Mouse (Mus musculus) hindbrain, embryonic 13.5 days (tissue): Measurements from ENCODE around the gene Stard3. TPM values are rescaled to one million over a fixed set of nuclear protein-coding genes. Genes with fewer than 3 reads are reported as not detected.
A peak's percentile ranks its signal among the peaks of the same experiment; 100 is the strongest.

Experiments used
- ATAC-seq: fragments of 200-750 bp; cut with Nextera tagmentation; 2 replicates; pipeline ENCODE4 v1.8.0; 2017; ENCODE audit warnings: moderate TSS enrichment; ENCODE audit not compliant: low FRiP score
- H3K27ac ChIP-seq: fragments of 300-500 bp; sonication (generic); 2 replicates; pipeline ENCODE4 v1.5.1; 2015; ENCODE audit warnings: inconsistent platforms, mild to moderate bottlenecking, moderate library complexity
- H3K27me3 ChIP-seq: fragments of 300-500 bp; sonication (generic); 2 replicates; pipeline ENCODE4 v1.6.1; 2015; ENCODE audit warnings: mild to moderate bottlenecking, inconsistent platforms
- H3K36me3 ChIP-seq: fragments of 300-500 bp; sonication (generic); 2 replicates; pipeline ENCODE4 v1.6.1; 2015; ENCODE audit warnings: mild to moderate bottlenecking, inconsistent platforms
- H3K4me1 ChIP-seq: fragments of 300-500 bp; sonication (generic); replicated peaks from 2 replicates; pipeline ENCODE4 v1.6.1; 2015; ENCODE audit warnings: inconsistent platforms
- H3K4me2 ChIP-seq: fragments of 300-500 bp; sonication (generic); 2 replicates; pipeline ENCODE4 v1.6.1; 2015; ENCODE audit warnings: inconsistent platforms, mild to moderate bottlenecking, moderate library complexity
- H3K4me3 ChIP-seq: fragments of 300-500 bp; sonication (generic); 2 replicates; pipeline ENCODE4 v1.5.1; 2015; ENCODE audit warnings: mild to moderate bottlenecking, inconsistent platforms
- H3K9ac ChIP-seq: fragments of 300-500 bp; sonication (generic); 2 replicates; pipeline ENCODE4 v1.6.1; 2015; ENCODE audit warnings: mild to moderate bottlenecking, inconsistent platforms
- H3K9me3 ChIP-seq: fragments of 300-500 bp; sonication (generic); 2 replicates; pipeline ENCODE4 v1.6.1; 2016; ENCODE audit warnings: inconsistent platforms
- WGBS: fragments of 180-500 bp; shearing (Covaris S2); methylation state at CpG from one replicate; pipeline ENCODE4 v1.1.7; 2015; 5-methylcytosine and 5-hydroxymethylcytosine counted together
- polyA plus RNA-seq: library from polyadenylated mRNA; unstranded; fragments of >200 nt; fragmentation: Nextera tagmentation; extraction: Ambion mirVana; gene quantifications from 2 replicates; pipeline ENCODE4 v1.2.1, GENCODE M21; 2015

Stard3 gene
- polyA plus RNA-seq, 1 experiment from 2014 or later = 44.4 TPM

DNA sequence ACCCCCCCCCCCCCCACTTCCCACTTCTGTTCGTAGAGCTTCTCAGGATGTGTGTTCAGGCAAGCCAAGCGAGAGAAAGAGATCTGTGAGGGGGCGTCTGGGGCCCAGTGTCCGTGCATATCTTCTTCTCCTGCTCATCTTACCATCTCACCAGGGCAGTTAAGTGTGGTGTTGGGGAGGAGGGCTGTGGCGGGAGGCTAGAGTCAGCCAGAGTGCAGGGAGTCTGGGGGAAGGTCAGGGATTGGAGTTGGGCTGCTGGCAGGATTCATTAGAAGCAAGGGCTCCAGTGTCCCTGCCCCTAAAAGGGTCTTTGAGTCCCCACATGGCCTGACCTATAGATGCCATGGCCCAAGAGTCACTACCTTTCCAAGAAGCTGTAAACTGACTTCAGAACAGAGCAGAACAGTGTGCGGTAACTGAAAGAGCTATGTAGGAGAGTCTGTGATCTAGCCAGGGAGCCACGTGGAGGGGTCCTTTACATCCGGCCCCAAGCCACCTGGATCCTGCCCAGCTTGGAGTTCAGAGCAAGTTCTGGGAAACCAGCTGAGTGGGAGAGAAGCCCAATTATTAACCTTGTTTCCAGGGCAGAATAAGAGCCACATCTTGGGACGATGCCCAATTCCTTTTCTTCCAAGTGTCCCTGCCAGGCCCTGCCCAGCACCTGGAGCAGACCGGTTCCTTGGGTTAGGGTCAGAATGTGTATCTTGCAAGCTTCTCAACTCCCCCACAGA, 34.9 kb upstream of the Stard3 start:
- Histone ChIP-seq H3K4me2 (no peak overlapping the region), H3K4me3 (no peak overlapping the region), H3K9me3 (no peaks in the 10 kb centered on the region), H3K36me3 (no peaks in the 10 kb centered on the region), H3K27me3 (peaks cover 98% of the 10 kb centered on the region), H3K4me1 (peaks cover 48% of the 10 kb centered on the region), H3K27ac (0 out of 2 replicates have a peak overlapping the region, but pooled peaks have one; percentile 14), H3K9ac (no peak overlapping the region)
- no peak for ATAC-seq
- 1% methylated on average over 10 of the region's 10 CpGs for WGBS

DNA sequence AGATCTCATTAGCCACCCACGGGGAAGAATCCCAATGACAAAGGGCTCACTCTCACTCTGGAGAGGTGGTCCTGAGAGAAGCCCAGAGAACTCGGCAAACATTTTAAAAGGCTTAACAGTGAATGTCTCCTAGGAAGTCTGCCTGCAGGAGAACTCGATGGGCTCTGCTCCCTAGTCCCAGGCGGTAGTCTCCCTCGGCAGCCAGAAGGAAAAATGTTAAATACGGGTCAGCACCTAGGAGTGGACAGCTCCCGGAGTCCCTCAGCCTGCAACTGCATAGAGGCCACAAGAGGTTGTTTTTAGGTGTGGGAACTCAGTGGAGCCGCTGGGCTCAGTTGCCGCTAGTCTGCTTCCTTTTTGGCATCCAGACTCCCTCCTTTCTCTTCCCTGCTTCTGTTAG, 34.2 kb upstream of the Stard3 start:
- Histone ChIP-seq H3K4me2 (peak overlapping the region; percentile 51), H3K27me3 (peaks cover 97% of the 10 kb centered on the region), H3K9me3 (no peaks in the 10 kb centered on the region), H3K9ac (no peak overlapping the region), H3K27ac (peak overlapping the region; percentile 14; the same call in 1 of the 2 replicates), H3K4me3 (no peak overlapping the region), H3K4me1 (peaks cover 47% of the 10 kb centered on the region), H3K36me3 (no peaks in the 10 kb centered on the region)
- 2% methylated on average over 9 of the region's 9 CpGs for WGBS
- no peak for ATAC-seq

DNA sequence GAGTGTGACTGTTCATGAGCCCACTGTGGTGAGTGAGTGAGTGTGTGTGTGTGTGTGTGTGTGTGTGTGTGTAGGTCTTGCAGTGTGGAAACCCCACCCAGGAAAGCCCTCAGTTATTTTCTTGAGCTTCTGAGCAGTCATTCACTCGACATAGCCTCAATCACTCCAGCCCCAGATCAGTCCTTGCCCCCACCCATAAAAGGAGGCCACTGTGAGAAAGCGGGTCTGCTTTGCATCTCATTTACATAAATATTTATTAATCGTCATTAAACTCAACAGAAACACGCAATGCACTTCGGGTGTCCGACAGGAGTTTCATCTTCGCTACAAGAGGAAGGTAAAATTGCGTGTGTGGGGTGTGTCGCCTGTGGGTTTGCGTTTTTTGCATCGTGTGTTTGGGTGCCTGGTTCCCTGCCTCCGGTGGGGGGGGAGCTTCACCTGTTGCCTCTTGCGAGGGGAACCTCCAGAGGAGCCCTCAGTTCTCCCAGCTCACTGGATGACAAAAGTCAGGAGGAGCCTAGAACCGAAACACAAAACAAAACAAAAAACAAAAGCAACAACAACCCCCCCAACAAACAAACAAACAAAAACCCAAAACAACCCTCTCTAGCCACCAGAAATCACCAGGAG, 32.9 kb upstream of the Stard3 start:
- Histone ChIP-seq H3K27me3 (peaks cover 97% of the 10 kb centered on the region), H3K9ac (peak overlapping the region; percentile 73; the same call in 1 of the 2 replicates), H3K27ac (peak overlapping the region; percentile 52; the same call in 1 of the 2 replicates), H3K36me3 (no peaks in the 10 kb centered on the region), H3K4me3 (peak overlapping the region; percentile 45), H3K9me3 (no peaks in the 10 kb centered on the region), H3K4me1 (peaks cover 36% of the 10 kb centered on the region), H3K4me2 (peak overlapping the region; percentile 51)
- ATAC-seq = no peak
- whole genome bisulfite sequencing = 3% methylated on average over 14 of the region's 14 CpGs

DNA sequence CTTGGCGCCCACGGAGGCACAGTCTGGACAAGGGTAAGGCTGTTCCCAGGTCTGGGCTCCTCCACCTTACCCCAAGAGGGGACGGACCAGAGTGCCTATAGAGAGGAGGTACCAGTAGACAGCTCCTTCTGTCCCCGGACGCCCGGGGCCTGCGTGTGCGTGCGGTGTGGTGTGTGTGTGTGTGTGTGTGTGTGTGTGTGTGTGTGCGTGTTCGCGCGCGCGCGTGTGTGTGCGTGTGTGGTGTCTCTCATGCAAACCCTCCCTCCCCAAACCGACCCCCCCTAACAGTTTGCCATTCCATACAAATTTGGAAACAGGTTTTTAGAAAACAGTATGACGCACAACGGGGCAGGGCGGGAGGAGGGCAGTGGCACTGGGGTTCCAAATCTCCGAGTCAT, 32.3 kb upstream of the Stard3 start:
- Histone ChIP-seq H3K36me3 (no peaks in the 10 kb centered on the region), H3K9ac (peak overlapping the region; percentile 73), H3K4me2 (peak overlapping the region; percentile 51), H3K4me3 (peak overlapping the region; percentile 45), H3K9me3 (no peaks in the 10 kb centered on the region), H3K4me1 (peaks cover 35% of the 10 kb centered on the region), H3K27me3 (peaks cover 98% of the 10 kb centered on the region), H3K27ac (peak overlapping the region; percentile 52; the same call in 1 of the 2 replicates)
- no peak for ATAC-seq
- 3% methylated on average over 20 of the region's 22 CpGs for WGBS

DNA sequence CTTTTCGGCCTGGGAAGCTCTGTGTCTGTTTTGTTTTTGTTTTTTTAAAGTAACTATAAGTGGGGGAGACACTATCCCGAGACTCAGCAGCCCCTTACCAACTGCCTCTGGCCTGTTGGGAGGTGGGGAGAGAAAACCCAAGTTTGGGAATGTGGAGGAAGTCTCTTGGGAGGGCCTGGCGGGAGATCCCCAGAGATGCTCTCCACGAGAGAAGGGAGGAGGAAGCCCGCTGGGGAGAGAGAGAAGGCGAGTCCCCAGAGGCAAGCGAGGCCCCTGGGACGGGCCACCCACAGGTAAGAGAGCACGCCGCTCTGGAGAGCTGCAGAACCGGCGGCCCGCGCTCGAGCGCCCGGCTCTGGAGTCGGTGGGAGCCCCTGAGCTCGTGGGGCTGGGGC, 31.4 kb upstream of the Stard3 start:
- under 1% methylated on average over 19 of the region's 19 CpGs for WGBS
- no peaks in the 10 kb centered on the region for H3K9me3 ChIP-seq
- H3K36me3 ChIP-seq = no peaks in the 10 kb centered on the region
- peak overlapping the region; percentile 92 for H3K27ac ChIP-seq
- peak overlapping the region; percentile 73 for H3K9ac ChIP-seq
- H3K4me2 ChIP-seq = peak overlapping the region; percentile 51
- ATAC-seq = no peak
- H3K4me1 ChIP-seq = peaks cover 28% of the 10 kb centered on the region
- H3K4me3 ChIP-seq = peak overlapping the region; percentile 45
- H3K27me3 ChIP-seq = peaks cover 98% of the 10 kb centered on the region

DNA sequence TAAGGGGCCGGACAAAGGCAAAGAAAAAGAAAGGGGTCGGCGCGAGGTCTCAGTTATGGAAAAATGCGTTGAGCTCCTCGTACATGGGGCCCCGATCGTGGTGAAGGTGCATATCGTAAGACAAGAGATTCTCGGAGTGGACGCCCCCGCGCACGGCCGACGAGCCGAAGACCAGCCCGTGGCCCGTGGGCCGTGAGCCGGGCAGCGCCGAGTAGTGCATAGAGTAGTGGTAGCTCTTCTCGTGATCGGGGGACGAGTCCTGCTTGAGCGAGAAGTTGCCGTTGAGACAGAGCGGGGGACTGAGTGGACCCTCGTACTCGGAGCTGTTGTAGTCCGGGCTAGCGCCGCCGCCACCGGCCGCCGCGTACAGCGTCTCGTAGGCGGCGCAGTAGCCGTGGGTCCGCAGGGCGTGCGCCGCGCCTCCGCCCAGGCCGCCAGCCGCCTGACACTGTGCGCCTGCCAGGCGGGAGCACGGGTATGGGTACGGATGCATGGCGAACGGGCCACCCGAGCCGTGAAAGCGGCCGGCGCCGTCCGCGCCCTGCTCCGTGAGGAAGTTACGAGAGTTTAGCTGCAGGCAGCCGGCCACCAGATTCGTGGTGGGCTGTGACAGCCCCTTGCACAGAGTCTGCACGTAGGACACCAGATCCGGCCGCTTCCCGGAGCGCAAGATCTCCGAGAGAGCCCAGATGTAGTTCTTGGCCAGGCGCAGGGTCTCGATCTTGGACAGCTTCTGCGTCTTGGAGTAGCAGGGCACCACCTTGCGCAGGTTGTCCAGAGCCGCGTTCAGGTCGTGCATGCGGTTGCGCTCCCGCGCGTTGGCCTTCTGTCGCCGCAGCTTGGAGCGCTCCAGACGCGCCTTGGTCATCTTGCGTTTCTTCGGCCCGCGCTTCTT, 30.8 kb upstream of the Stard3 start:
- Histone ChIP-seq H3K27ac (peak overlapping the region; percentile 92), H3K4me2 (peak overlapping the region; percentile 51), H3K9ac (peak overlapping the region; percentile 73), H3K27me3 (peaks cover 98% of the 10 kb centered on the region), H3K4me1 (peaks cover 28% of the 10 kb centered on the region), H3K4me3 (peak overlapping the region; percentile 45), H3K9me3 (no peaks in the 10 kb centered on the region), H3K36me3 (no peaks in the 10 kb centered on the region)
- no peak for ATAC-seq
- under 1% methylated on average over 96 of the region's 97 CpGs for WGBS

DNA sequence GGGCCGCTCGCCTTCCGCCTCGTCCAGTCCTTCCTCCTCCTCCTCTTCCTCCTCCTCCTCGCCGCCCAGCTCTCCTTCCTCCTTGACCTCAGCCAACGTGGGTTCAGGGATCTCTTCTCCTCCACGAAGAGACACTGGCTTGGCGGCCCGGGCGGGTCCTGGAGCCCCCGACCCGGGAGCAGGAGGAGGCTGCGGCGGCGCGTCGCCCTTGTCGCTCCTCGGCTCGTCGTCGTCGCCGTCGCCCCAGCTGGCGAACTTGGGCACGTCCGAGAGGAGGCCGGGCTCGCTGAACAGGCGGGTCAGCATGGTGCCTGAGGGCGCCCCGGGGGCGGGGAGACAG, 30.2 kb upstream of the Stard3 start:
- Histone ChIP-seq H3K9me3 (no peaks in the 10 kb centered on the region), H3K36me3 (no peaks in the 10 kb centered on the region), H3K27ac (peak overlapping the region; percentile 92), H3K4me2 (peak overlapping the region; percentile 51), H3K27me3 (peaks cover 98% of the 10 kb centered on the region), H3K9ac (peak overlapping the region; percentile 73), H3K4me1 (peaks cover 30% of the 10 kb centered on the region), H3K4me3 (peak overlapping the region; percentile 45)
- under 1% methylated on average over 35 of the region's 35 CpGs for WGBS
- ATAC-seq = no peak

DNA sequence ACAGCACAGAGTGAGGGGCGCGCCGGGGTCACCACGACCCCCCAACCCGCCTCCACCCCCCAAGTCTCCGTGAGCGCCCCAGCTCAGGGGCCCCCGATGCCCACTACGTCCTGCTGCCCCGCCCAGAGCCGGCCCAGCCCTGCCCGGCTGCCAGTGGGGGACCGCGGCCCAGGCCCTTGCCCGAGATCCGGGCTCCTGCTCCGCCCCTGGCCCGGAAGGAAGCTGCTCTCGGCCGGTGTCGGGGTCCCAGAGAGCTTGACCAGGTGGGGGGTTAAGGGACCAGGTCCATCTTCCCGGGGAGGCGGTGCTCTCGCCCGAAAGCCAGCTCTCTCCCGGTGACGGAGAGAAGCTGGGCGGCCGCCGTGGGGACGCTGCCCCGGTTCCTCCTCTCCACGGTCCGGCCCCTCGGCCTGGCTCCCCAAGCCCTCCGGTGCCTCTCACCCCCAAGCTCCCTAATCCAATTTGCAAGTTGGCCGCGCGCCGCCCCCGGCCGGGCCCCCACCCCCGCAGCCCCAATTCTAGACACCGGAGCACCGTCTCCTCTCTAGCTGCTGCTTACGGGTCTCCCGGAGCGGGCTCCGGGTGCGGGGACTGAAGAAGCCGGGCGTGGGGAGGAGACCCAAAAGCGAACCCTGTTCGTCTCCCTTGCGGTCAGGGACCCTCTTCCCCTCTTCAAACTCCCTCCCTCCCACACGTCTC, 29.6 kb upstream of the Stard3 start:
- under 1% methylated on average over 43 of the region's 56 CpGs for WGBS
- ATAC-seq = no peak
- Histone ChIP-seq H3K4me2 (peak overlapping the region; percentile 51), H3K27ac (peak overlapping the region; percentile 92), H3K27me3 (peaks cover 98% of the 10 kb centered on the region), H3K9ac (peak overlapping the region; percentile 73), H3K36me3 (no peaks in the 10 kb centered on the region), H3K4me1 (peaks cover 35% of the 10 kb centered on the region), H3K4me3 (peak overlapping the region; percentile 45), H3K9me3 (no peaks in the 10 kb centered on the region)

DNA sequence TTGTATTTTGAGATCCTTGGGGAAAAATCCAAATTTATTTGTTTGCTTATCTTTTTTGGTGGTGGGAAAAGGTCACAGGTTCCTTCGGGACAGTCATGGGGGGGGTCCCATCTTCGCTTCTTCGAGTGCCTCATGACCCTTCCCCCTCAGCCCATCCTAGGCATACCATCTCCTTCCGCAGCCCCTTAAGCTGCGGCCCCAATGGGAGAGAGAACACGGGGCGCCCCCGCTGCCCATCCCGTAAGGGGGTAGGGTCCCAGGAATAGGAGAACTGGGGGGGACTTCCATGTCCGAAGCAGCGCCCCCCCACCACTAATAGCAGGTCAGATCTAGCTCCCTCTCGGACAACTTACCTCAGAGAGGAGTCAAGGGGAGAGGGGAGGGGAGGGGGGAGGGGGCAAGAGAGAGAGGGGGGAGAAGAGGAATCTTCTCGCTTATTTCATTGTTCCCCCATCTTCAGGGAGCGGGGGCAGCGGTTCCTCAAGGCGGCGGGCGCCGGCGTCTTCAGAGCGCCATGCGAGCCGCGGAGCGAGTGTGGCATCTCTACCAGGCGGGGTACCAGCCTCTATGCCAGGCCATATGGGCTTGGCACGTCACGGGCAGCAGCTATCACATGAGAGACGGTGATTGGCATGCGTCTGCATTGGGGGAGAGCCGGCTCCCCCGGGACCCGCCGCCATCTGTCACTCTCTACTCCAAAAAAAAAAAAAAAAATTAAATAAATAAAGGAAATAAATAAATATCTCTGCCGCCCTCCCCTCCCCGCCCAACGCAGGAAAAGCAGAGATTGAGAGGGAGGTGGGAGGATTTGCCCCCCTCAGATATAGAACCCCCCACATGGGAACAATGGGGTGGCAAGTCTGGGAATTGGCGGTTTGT, 28.8 kb upstream of the Stard3 start, which contains the start of gene Neurod2:
Gene Neurod2 (minus strand): TSS at position 568 of the 879 bp plus-strand sequence.
- peak within 1 kb of the TSS; percentile 51 for H3K4me2 ChIP-seq
- no peaks in the 10 kb centered on the region for H3K36me3 ChIP-seq
- H3K27ac ChIP-seq = peak within 1 kb of the TSS; percentile 92
- WGBS = 1% methylated on average over 37 of the region's 38 CpGs
- H3K27me3 ChIP-seq = peaks cover 98% of the 10 kb centered on the region
- H3K4me3 ChIP-seq = peak within 1 kb of the TSS; percentile 45
- peak; percentile 41; the same call in 1 of the 2 replicates for ATAC-seq
- peak within 1 kb of the TSS; percentile 73 for H3K9ac ChIP-seq
- H3K4me1 ChIP-seq = peaks cover 43% of the 10 kb centered on the region
- H3K9me3 ChIP-seq = no peaks in the 10 kb centered on the region

DNA sequence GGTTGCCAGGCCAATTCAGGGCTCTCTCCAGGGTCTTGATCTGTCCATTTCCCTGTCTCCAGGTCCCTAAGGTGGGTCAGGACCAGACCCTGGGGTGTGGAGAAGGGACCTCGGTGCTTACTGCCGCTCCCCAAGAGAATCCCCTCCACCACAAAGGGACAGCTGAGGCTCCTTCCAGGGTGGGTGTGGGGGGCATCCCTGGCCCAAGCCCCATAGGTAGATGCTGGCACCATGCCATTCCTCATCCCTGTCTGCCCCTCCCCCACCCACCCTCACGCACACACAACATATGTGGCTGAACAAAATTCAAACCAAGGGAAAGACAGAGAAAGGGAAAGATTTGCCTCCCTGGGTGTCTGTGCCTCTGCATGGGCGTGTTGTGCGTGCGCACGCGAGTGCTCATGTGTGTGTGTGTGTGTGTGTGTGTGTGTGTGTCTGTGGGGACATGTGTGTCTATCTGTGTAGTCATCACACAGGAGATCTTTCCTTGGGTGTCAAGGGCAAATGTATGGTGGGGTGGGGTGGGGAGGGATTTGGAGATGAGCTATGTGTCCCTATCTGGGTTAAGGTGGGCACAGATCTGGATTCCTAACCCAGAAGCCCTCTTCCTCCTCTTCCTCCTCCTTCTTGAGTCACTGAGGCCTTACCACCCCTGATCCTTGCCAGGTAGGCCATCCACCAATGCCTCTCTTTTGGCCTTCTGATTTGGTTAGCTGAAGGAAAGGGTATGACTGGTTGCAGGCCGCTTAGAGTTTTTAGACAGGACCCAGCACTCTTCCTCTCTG, 28.0 kb upstream of the Stard3 start:
- peak; percentile 33; the same call in 1 of the 2 replicates for ATAC-seq
- no peaks in the 10 kb centered on the region for H3K36me3 ChIP-seq
- peak overlapping the region; percentile 27; the same call in 1 of the 2 replicates for H3K4me2 ChIP-seq
- peaks cover 98% of the 10 kb centered on the region for H3K27me3 ChIP-seq
- H3K4me1 ChIP-seq = peaks cover 51% of the 10 kb centered on the region
- WGBS = 31% methylated on average over 9 of the region's 9 CpGs
- no peak overlapping the region for H3K9ac ChIP-seq
- H3K27ac ChIP-seq = peak overlapping the region; percentile 92
- H3K4me3 ChIP-seq = 0 out of 2 replicates have a peak overlapping the region, but pooled peaks have one; percentile 4
- no peaks in the 10 kb centered on the region for H3K9me3 ChIP-seq
